Mouse (Mus musculus) brain, embryonic 18.5 days (tissue): ENCODE results near the gene Vmn2r42.
"Not testable (repeated sequence)": the region's sequence is repeated elsewhere in the genome, so short reads cannot be mapped to it uniquely, and the experiment has no call there.

Experiments used
- DNase-seq: peaks from one replicate; pipeline ENCODE4 v3.0.0-alpha.2; 2012; ENCODE audit warnings: low read depth, low spot score

Gene Vmn2r42

DNA sequence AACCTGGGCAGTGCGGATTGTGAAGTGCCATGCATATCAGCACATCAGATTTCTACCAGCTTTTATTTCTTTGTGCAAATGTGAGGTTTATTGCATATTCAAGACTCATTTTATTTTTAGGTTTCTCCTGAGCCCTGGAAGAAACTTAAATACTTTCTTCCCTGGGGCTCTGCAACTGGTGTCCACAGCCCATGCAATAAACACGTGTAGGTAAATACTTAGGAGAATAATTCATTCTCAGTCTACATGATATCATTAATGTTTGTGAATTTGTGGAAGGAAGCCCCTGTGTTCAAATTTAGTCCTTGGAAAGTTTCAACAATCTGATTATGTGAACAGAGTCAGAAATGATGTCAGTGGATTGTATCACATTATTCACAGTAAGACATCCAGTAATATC, at the start of gene Vmn2r42:
Vmn2r42 (minus strand) TSS at position 101 of the 400 bp plus-strand sequence.
- DNase-seq, result not testable (repeated sequence)

DNA sequence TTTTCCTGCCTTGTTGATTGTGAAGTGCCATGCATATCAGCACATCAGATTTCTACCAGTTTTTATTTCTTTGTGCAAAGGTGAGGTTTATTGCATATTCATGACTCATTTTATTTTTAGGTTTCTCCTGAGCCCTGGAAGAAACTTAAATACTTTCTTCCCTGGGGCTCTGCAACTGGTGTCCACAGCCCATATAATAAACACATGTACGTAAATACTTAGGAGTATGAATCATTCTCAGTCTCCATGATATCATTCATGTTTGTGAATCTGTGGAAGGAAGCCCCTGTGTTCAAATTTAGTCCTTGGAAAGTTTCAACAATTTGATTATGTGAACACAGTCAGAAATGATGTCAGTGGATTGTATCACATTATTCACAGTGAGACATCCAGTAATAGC, 38.6 kb downstream of the Vmn2r42 start, which contains the start of gene Vmn2r41:
Vmn2r41 (minus strand) TSS at position 101 of the 400 bp plus-strand sequence.
- DNase-seq, result not testable (repeated sequence)
